Mouse (Mus musculus) liver, embryonic 13.5 days (tissue): ENCODE results near the gene Telo2. TPM values are rescaled to one million over a fixed set of nuclear protein-coding genes. Genes with fewer than 3 reads are reported as not detected.

ENCODE experiments used
- ATAC-seq: fragments of 200-750 bp; cut with Nextera tagmentation; 2 replicates; pipeline ENCODE4 v1.8.0; 2017; ENCODE audit warnings: low read depth, mild to moderate bottlenecking, moderate number of reproducible peaks, moderate library complexity
- DNase-seq: peaks from one replicate; pipeline ENCODE4 v3.0.0; 2022
- H3K27ac ChIP-seq: fragments of 300-500 bp; sonication (generic); 2 replicates; pipeline ENCODE4 v1.5.1; 2015; ENCODE audit warnings: moderate library complexity, mild to moderate bottlenecking, inconsistent platforms
- H3K27me3 ChIP-seq: fragments of 300-500 bp; sonication (generic); 2 replicates; pipeline ENCODE4 v1.6.1; 2015; ENCODE audit warnings: mild to moderate bottlenecking, inconsistent platforms
- H3K36me3 ChIP-seq: fragments of 300-500 bp; sonication (generic); 2 replicates; pipeline ENCODE4 v1.6.1; 2015; ENCODE audit warnings: mild to moderate bottlenecking, inconsistent platforms
- H3K4me1 ChIP-seq: fragments of 300-500 bp; sonication (generic); replicated peaks from 2 replicates; pipeline ENCODE4 v1.6.1; 2015; ENCODE audit warnings: inconsistent platforms
- H3K4me2 ChIP-seq: fragments of 300-500 bp; sonication (generic); 2 replicates; pipeline ENCODE4 v1.6.1; 2015; ENCODE audit warnings: inconsistent platforms, mild to moderate bottlenecking, moderate library complexity
- H3K4me3 ChIP-seq: fragments of 300-500 bp; sonication (generic); replicated peaks from 2 replicates; pipeline ENCODE4 v1.5.1; 2015; ENCODE audit warnings: mild to moderate bottlenecking, inconsistent platforms
- H3K9ac ChIP-seq: fragments of 300-500 bp; sonication (generic); 2 replicates; pipeline ENCODE4 v1.6.1; 2015; ENCODE audit warnings: mild to moderate bottlenecking, inconsistent platforms
- H3K9me3 ChIP-seq: fragments of 300-500 bp; sonication (generic); replicated peaks from 2 replicates; pipeline ENCODE4 v1.6.1; 2016; ENCODE audit warnings: inconsistent platforms
- WGBS: fragments of 180-500 bp; shearing (Covaris S2); methylation state at CpG from one replicate; pipeline ENCODE4 v1.1.7; 2015; ENCODE audit not compliant: insufficient replicate concordance; 5-methylcytosine and 5-hydroxymethylcytosine counted together
- polyA plus RNA-seq: library from polyadenylated mRNA; unstranded; fragments of >200 nt; fragmentation: Nextera tagmentation; extraction: Ambion mirVana; gene quantifications from 2 replicates; pipeline ENCODE4 v1.2.1, GENCODE M21; 2015

Telo2 gene
- polyA plus RNA-seq, 1 experiment from 2014 or later, result 16.3 TPM

GRCm38 (mm10) chr17:25101338-25101737, 14.4 kb downstream of the Telo2 start:
- no peak overlapping the region for H3K9ac ChIP-seq
- no peak for ATAC-seq
- no peaks in the 10 kb centered on the region for H3K27me3 ChIP-seq
- no peak for DNase-seq
- H3K4me1 ChIP-seq, result 0 out of 2 replicates have a peak, but pooled peaks cover 4% of the 10 kb centered on the region
- H3K9me3 ChIP-seq, result no peaks in the 10 kb centered on the region
- H3K36me3 ChIP-seq, result peaks cover 97% of the 10 kb centered on the region
- H3K27ac ChIP-seq, result peak overlapping the region; percentile 32
- 92% methylated on average over 11 of the region's 11 CpGs for WGBS
- H3K4me3 ChIP-seq, result no peak overlapping the region
- no peak overlapping the region for H3K4me2 ChIP-seq

GRCm38 (mm10) chr17:25100052-25100451, 15.7 kb downstream of the Telo2 start:
- ATAC-seq (no peak), DNase-seq (no peak)
- no peak overlapping the region for H3K9ac ChIP-seq
- H3K4me2 ChIP-seq, result no peak overlapping the region
- no peak overlapping the region for H3K4me3 ChIP-seq
- no peaks in the 10 kb centered on the region for H3K9me3 ChIP-seq
- peaks cover 97% of the 10 kb centered on the region for H3K36me3 ChIP-seq
- 0 out of 2 replicates have a peak overlapping the region, but pooled peaks have one; percentile 14 for H3K27ac ChIP-seq
- WGBS, result 92% methylated on average over 6 of the region's 6 CpGs
- peaks cover 14% of the 10 kb centered on the region; the same call in 1 of the 2 replicates for H3K4me1 ChIP-seq
- no peaks in the 10 kb centered on the region for H3K27me3 ChIP-seq

GRCm38 (mm10) chr17:25096221-25096620, 19.5 kb downstream of the Telo2 start:
- no peaks in the 10 kb centered on the region for H3K9me3 ChIP-seq
- H3K4me3 ChIP-seq, result no peak overlapping the region
- H3K4me2 ChIP-seq, result no peak overlapping the region
- H3K36me3 ChIP-seq, result peaks cover 97% of the 10 kb centered on the region
- H3K27me3 ChIP-seq, result no peaks in the 10 kb centered on the region
- H3K9ac ChIP-seq, result no peak overlapping the region
- peaks cover 46% of the 10 kb centered on the region for H3K4me1 ChIP-seq
- DNase-seq (no peak), ATAC-seq (no peak)
- WGBS, result 94% methylated on average over 2 of the region's 2 CpGs
- 0 out of 2 replicates have a peak overlapping the region, but pooled peaks have one; percentile 13 for H3K27ac ChIP-seq

- Histone ChIP-seq H3K36me3 (peaks cover 55% of the 10 kb centered on the region), H3K27me3 (no peaks in the 10 kb centered on the region), H3K9ac (peak overlapping the region; percentile 87), H3K9me3 (no peaks in the 10 kb centered on the region), H3K4me1 (peaks cover 90% of the 10 kb centered on the region), H3K4me2 (peak overlapping the region; percentile 79), H3K27ac (peak overlapping the region; percentile 99), H3K4me3 (peak overlapping the region; percentile 69)
- no peak for DNase-seq
- WGBS, result 72% methylated on average over 10 of the region's 10 CpGs
- no peak for ATAC-seq
Observed at GRCm38 (mm10) chr17:25090450-25090849, 25.3 kb downstream of the Telo2 start.

- Histone ChIP-seq H3K9me3 (no peaks in the 10 kb centered on the region), H3K9ac (peak overlapping the region; percentile 87), H3K4me1 (peaks cover 92% of the 10 kb centered on the region), H3K4me3 (peak overlapping the region; percentile 69), H3K4me2 (peak overlapping the region; percentile 79), H3K36me3 (peaks cover 42% of the 10 kb centered on the region), H3K27me3 (no peaks in the 10 kb centered on the region), H3K27ac (peak overlapping the region; percentile 99)
- DNase-seq (peak; percentile 32), ATAC-seq (peak; percentile 91)
- WGBS, result 24% methylated on average over 10 of the region's 10 CpGs
Observed at GRCm38 (mm10) chr17:25089158-25089557, 26.6 kb downstream of the Telo2 start.

- Histone ChIP-seq H3K4me3 (peak overlapping the region; percentile 40), H3K4me1 (peaks cover 86% of the 10 kb centered on the region), H3K9me3 (no peaks in the 10 kb centered on the region), H3K4me2 (peak overlapping the region; percentile 79), H3K36me3 (peaks cover 18% of the 10 kb centered on the region), H3K27me3 (no peaks in the 10 kb centered on the region), H3K9ac (peak overlapping the region; percentile 87), H3K27ac (peak overlapping the region; percentile 99)
- WGBS, result 44% methylated on average over 7 of the region's 7 CpGs
- ATAC-seq (peak; percentile 53), DNase-seq (no peak)
Observed at GRCm38 (mm10) chr17:25086724-25087123, 29.0 kb downstream of the Telo2 start.

GRCm38 (mm10) chr17:25084835-25085385, 30.9 kb downstream of the Telo2 start:
- H3K9me3 ChIP-seq, result no peaks in the 10 kb centered on the region
- H3K27me3 ChIP-seq, result no peaks in the 10 kb centered on the region
- 0 out of 2 replicates have a peak overlapping the region, but pooled peaks have one; percentile 31 for H3K9ac ChIP-seq
- peak overlapping the region; percentile 99 for H3K27ac ChIP-seq
- H3K4me2 ChIP-seq, result no peak overlapping the region
- no peak overlapping the region for H3K4me3 ChIP-seq
- H3K4me1 ChIP-seq, result peaks cover 68% of the 10 kb centered on the region
- no peak for DNase-seq
- no peak for ATAC-seq
- 0 out of 2 replicates have a peak, but pooled peaks cover 4% of the 10 kb centered on the region for H3K36me3 ChIP-seq
- WGBS, result 77% methylated on average over 13 of the region's 13 CpGs

- H3K27me3 ChIP-seq, result no peaks in the 10 kb centered on the region
- H3K9me3 ChIP-seq, result no peaks in the 10 kb centered on the region
- 0 out of 2 replicates have a peak, but pooled peaks cover 4% of the 10 kb centered on the region for H3K36me3 ChIP-seq
- H3K27ac ChIP-seq, result peak within 1 kb of the TSS; percentile 99
- ATAC-seq, result peak; percentile 30; the same call in 1 of the 2 replicates
- no peak within 1 kb of the TSS for H3K4me3 ChIP-seq
- no peak within 1 kb of the TSS for H3K4me2 ChIP-seq
- DNase-seq, result no peak
- 65% methylated on average over 7 of the region's 7 CpGs for WGBS
- peak within 1 kb of the TSS; percentile 31 for H3K9ac ChIP-seq
- peaks cover 60% of the 10 kb centered on the region for H3K4me1 ChIP-seq
Observed at GRCm38 (mm10) chr17:25083444-25083931, 32.3 kb downstream of the Telo2 start, which contains the start of gene Tmem204. TSS of gene Tmem204 (minus strand) at chr17:25083591.

GRCm38 (mm10) chr17:25082887-25083286, 32.9 kb downstream of the Telo2 start:
- H3K27me3 ChIP-seq, result no peaks in the 10 kb centered on the region
- peak overlapping the region; percentile 57 for H3K27ac ChIP-seq
- 0 out of 2 replicates have a peak overlapping the region, but pooled peaks have one; percentile 3 for H3K9ac ChIP-seq
- ATAC-seq (no peak), DNase-seq (no peak)
- H3K36me3 ChIP-seq, result 0 out of 2 replicates have a peak, but pooled peaks cover 2% of the 10 kb centered on the region
- WGBS, result 56% methylated on average over 3 of the region's 3 CpGs
- no peak overlapping the region for H3K4me3 ChIP-seq
- peaks cover 57% of the 10 kb centered on the region for H3K4me1 ChIP-seq
- no peaks in the 10 kb centered on the region for H3K9me3 ChIP-seq
- H3K4me2 ChIP-seq, result no peak overlapping the region

- Histone ChIP-seq H3K36me3 (no peaks in the 10 kb centered on the region), H3K4me3 (no peak overlapping the region), H3K27ac (peak overlapping the region; percentile 57), H3K9me3 (no peaks in the 10 kb centered on the region), H3K4me2 (no peak overlapping the region), H3K27me3 (no peaks in the 10 kb centered on the region), H3K9ac (no peak overlapping the region), H3K4me1 (peaks cover 56% of the 10 kb centered on the region)
- ATAC-seq (no peak), DNase-seq (no peak)
- 36% methylated on average over 14 of the region's 14 CpGs for WGBS
Observed at GRCm38 (mm10) chr17:25082081-25082847, 33.5 kb downstream of the Telo2 start.

GRCm38 (mm10) chr17:25080960-25081381, 34.8 kb downstream of the Telo2 start:
- Histone ChIP-seq H3K9ac (peak overlapping the region; percentile 52; the same call in 1 of the 2 replicates), H3K36me3 (no peaks in the 10 kb centered on the region), H3K4me2 (peak overlapping the region; percentile 15; the same call in 1 of the 2 replicates), H3K27ac (peak overlapping the region; percentile 66), H3K4me3 (peak overlapping the region; percentile 31), H3K4me1 (peaks cover 43% of the 10 kb centered on the region), H3K27me3 (no peaks in the 10 kb centered on the region), H3K9me3 (no peaks in the 10 kb centered on the region)
- no peak for DNase-seq
- 48% methylated on average over 11 of the region's 11 CpGs for WGBS
- no peak for ATAC-seq
